Mouse (Mus musculus): ENCODE results near the gene Rnft2.

The Rnft2 gene

DNA sequence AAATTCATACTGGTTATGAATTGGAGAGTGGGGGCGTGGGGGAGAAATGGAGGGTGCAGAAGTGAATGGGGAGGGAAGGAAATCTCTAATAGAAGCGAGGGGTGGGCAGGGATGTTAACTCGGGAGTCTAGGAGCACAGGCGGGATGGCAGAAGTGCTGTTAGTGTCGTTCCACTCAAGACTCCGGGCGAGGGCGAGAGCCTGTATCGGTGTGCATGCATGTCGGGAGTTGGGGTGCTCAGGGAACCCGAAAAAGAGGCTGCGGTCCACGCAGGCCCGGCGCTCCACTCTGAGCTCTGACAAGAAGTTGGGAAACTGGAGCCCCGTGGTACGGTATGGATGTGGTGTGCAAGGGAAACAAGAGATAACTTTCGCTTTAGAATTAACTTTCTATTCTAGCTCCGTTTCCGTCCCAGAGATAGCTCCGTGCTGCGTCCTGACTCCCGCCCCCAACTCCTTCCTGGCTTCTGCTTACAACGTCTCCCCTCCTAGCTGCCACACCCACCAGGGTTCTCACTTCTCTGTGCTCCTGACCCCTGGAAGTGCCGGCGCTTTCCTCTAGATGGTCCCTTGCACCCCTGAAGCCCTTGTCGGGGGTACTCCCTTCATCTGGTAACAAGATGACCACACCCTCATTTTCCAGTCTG is 72.7 kb downstream of the Rnft2 start:
- DNase-seq (ENCODE audit: low spot score): no peak

DNA sequence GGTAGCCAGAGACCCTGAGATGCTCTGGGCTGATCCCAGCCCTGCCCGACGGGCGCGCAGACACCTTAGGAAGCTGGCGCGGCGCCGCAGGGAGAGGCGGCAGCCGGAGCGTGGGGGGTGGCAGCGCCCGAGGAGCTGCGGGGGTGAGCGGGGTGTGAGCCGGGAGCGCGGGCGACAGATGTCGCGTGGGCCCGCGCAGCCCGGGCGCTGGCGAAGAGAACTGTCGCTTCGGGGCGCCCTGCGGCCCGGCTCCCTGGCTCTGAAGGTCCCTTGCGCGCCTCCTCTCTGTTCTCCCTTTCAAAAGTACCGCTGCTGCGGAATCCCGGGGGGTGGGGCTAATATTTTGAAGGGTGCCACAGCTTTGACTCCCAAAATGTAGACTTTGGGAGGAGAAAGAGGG is 73.3 kb downstream of the Rnft2 start:
- DNase-seq (ENCODE audit: low spot score): no peak

DNA sequence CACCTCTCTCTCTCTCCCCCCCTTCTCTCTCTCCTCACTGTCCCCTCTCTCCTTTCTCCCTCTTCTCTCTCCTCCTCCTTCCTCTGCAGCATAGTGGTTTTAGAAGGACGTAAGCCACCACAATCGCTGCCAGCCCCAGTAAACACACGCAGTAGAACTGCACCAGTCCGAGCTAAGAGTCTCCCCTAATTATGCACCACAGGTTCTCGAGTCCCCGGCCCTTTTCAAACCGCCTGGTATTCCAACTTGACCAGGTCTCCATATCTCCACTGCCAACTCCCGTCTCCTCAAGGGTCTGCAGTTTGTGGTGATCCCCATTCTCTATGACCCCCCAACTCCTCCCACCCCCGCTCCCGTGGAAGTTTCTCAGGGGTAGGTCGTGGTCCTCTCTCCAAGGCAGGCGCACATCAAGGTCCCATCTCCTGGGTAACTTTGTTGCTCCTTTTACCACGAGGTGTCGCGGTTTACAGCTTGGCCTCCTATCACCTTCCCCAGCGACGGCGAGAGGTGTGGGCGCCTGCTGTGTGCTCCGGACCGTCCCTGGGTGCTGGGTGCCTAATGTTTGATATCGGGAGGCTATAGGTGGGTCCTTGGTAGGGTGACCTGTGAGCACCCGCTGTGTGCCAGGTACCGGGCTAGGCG is 73.9 kb downstream of the Rnft2 start:
- no peak for DNase-seq (ENCODE audit: low spot score)

DNA sequence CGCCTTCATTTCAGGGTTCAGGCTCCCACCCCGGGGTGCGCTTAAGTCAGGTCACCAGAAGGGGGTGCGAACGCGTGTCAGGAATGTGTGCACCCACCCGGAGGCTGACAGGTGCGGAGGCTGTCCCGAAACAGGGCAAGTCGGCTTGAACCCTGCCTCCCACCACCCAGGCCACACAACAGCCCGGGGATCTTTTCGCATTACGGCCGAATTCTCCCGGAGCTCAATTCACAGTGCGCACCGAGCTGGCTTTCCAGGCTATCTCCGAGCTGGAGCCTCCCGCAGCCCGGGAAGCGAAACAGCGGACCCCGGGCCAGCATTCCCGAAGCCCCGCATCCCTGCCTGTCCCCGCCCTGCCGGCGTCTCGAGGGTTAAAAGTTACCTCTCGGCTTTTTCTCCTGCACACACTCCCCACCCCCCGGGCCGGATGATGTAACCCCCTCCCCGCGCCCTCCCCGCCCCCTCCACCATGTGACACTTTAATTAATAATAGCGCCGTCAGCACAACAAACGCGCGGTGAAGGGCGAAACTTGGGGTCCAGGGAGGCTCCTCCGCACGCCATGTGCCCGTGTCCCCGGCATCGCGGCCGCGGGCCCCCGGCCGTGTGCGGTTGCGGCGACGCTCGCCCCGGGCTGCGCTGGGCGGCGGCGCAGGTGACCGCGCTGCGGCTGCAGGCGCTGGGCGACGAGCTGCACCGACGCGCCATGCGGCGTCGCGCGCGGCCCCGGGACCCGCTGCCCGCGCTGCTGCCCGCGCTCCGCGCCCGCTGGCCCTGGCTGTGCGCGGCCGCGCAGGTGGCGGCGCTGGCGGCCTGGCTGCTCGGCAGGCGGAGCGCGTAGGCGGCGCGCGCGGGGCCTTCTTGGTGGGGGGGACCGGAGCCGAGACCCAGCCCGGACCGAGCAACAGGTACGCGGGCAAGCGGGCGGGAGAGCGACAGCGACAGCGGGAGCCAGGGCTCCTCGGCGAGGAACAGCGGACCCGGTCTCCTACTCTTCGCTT is 75.4 kb downstream of the Rnft2 start:
- DNase-seq (ENCODE audit: low spot score): no peak

DNA sequence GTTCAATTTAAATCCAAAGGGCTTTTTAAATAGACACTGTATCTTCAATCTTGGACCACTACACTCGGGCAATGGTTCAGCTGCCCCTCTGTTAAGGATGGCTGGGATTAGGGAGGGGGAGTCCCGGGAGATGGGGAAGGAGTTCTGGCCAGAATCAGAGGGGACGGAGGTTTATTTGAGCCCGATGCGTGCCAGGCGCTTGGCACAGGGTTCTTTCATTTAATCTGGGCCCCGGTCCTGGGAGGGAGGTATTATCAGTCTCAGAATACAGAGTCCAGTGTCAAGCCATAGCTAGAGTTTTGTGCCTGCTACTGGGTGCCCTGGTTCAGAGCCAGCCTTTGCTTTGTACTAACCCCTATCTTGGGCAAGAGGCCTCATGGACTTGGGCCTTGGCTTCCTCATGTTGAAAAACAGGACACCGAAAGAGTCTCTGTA is 77.3 kb downstream of the Rnft2 start:
- no peak for DNase-seq (ENCODE audit: low spot score)

DNA sequence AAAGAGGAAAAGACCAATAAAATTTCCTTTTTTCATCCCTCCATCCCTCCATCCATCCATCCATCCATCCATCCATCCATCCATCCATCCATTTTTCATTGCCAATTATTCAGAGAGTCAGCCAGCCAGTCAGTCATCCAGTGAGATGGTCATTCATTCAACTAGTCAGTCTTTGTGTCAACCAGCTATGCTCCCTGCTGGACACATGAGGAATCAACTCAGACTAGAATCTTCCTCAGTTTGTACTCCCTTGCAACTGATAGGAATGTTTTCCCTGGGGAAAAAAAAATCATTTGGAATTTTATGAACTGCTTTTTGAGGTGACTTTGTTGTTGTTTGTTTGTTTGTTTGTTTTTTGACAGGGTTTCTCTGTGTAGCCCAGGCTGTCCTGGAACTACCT is 79.5 kb downstream of the Rnft2 start:
- DNase-seq (ENCODE audit: low spot score): no peak

DNA sequence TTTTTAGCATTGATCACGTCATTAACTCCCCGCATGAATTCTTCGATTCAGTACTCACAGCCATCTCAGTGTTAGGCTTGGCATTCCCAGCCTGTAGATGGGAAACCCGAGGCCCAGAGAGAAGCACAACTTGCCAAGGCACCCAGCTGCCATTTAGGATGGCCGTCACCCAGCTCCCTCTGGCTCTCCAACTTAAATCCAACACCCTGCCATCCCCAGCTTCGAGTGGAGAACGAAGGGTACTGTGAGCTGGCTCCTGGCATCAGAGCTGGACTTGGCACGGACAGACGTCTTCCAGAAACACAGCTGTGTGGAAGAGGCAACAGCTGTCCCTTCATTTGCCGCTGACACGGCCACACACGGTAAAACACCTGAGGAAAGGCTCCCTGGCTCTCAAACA is 80.3 kb downstream of the Rnft2 start, which contains the start of gene Hrk:
Gene Hrk, plus strand, starts transcription at position 68 of the 400 bp plus-strand sequence.
- DNase-seq (ENCODE audit: low spot score): no peak

DNA sequence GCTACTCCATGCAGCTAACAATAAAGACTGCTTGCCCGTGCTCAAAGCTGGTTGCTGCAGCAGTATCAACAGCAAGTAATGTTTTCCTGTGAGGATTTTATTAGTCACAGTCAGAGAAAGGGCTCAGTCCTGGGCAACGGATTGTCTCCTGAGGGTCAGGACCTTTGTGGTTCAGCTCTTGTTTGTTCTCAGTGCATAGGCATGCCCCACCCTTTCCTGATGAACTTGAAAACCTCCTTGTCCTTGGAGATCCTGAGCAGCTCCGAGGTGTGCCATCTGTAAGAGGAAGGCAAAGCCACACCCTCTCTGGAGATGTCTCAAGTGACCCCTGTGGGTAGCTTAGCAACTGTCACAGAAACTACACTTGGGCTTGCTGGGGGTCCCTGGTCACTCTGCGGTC is 84.2 kb downstream of the Rnft2 start:
- no peak for DNase-seq (ENCODE audit: low spot score)

DNA sequence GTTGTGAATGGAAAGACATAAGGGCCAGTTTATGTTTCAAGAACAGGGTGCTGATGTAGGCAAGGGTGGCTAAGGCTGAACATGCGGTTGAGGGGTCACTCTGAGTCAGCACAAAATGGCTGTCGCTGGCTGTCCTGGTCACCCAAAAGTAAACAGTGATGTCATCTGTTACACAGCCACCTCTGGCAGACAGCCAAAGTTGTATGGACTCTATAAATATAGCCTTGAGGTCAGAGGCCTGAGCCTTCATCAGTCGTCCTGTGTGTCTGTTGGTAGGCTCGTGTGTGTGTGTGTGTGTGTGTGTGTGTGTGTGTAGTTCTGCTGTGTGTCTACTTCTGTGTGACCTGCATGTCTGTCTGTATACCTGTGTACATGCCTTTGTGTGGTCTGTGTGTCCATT is 87.9 kb downstream of the Rnft2 start:
- no peak for DNase-seq (ENCODE audit: low spot score)

DNA sequence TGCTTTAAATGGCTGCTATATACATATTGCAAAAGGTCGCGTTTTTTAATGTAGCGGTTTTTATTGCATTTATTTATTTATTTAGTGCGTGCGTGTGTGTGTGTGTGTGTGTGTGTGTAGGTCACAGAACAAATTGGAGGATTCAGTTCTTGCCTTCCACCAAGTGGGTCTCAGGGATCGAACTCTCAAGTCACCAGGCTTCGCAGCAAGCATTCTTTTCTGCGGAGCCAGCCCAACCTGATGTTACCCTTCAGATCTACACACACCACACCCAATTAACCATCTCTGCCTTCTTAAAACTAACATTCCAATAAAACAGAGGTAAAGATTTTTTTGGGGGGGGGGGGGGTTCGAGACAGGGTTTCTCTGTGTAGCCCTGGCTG is 89.4 kb downstream of the Rnft2 start:
- DNase-seq (ENCODE audit: low spot score): no peak

DNA sequence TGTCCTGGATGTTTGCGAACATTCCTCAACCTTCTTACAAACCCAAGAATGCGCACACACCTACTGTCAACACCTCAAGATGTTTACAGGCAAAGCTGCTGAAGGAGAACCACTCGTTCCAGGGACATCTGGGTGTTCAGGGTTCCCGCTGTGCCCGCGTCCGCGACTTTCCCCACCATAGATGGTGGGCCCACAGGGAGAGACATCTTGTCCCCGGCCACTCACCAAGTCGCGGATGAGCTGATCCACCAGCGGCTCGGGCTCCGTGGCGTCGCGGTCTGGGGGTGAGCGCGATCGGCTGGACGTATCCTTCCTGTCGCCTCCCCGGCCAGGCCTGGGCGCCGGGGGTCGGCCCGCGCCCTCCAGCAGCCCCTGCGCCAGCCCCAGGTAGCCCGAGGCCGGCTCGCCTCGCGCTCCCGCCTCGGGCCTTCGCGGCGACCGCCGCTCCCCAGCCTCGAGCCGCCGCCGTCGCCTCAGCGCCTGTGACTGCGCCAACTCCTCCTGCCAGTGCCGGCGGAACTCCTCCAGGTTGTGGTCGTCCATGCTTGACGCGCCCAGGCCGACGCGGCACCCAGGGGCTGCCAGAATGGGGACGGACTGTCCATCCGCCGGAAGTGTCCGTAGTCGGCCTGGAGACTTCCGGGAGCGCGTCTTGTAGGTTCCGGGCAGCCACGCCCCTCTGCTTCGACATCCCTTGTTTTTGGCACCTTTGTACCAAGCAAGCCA is 89.9 kb downstream of the Rnft2 start, which contains the start of gene Fbxw8:
Gene Fbxw8, minus strand, starts transcription at position 626 of the 726 bp plus-strand sequence.
- peak; percentile 87 for DNase-seq (ENCODE audit: low spot score)

DNA sequence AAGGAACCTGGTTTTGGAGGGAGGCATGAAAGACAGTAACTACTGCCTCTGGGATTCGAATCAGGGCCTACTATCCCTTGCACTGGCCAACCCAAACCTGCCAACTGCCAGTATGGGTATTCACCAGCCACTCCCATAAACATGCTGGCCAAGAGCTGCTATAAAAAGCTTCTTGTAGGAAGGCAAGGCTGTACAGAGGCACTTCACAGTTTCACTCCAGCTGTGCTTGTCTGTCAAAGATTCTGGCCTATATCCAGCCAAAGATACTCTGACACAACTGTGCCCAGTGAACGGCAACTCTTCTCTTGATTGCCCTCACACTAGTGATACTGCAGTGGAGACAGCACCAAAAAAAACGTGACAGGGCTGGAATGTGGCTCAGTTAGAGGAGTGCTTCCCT is 95.2 kb downstream of the Rnft2 start:
- no peak for DNase-seq (ENCODE audit: low spot score)

DNA sequence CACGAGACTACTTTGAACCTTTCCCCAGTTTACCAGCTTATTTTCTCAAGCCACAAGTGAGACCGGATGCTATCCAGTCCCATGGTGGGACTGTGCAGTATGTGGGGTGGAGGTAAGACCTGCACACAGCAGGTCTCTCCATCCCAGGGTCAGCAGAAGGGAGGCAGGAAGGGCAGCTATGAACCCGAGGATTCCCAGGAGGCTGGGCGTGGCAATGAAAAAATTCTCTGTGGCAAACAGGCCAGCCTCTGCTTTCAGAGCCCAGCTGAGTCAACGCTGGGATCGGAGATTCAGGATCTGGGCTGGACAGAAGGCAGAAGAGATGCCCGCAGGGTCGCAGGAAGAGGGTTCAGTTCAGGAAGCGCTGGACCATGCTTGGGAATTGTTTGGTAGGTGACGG is 97.7 kb downstream of the Rnft2 start:
- DNase-seq (ENCODE audit: low spot score): no peak

DNA sequence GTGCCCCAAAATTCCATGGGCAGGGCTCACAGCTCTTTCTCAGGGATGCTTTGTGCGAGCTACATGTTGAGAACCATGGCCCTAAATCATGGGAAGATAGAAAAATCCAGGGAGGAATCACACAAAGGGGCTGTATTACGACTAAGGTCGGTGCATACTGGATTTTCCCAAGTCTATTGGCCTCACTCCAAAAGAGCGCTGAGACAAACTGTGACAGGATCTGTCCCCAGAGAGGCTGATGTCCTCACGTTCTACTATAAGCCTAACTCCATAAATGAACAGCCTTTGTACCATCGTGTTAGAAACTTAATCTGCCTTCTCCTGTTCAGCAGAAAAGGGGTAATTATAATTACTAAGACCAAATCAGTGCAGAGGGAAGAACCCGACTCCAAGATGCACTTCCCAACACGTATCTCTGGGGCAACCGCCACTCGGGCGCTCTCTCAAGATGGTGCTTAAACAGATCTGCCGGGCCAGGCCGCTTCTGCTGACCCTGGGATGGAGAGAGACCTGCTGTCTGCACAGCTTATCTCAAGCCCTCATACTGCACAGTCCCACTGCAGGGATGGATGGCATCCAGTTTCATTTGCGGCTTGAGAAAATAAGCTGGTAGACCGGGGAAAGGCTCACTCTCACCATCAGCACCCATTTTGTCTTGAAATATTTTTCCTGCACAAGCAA is 98.8 kb downstream of the Rnft2 start:
- DNase-seq (ENCODE audit: low spot score): no peak

DNA sequence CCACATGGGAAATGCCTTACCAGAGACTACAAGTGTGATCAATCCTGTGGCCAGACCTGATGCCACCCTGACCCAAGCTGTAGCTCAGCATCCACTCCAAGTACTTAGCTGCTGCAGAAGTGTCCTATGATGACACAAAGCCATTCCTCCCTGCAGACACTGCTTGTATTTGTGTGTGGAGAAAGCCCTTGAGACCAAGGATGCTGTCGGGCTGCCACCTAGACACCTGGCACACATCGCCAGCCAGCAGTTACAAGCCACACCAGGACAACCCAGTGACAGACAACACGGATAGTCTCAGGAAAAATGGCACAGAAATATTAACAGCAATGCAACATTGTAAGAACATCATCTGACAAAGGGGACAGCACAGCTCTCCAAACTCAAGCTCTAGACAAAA is 99.5 kb downstream of the Rnft2 start:
- no peak for DNase-seq (ENCODE audit: low spot score)

DNA sequence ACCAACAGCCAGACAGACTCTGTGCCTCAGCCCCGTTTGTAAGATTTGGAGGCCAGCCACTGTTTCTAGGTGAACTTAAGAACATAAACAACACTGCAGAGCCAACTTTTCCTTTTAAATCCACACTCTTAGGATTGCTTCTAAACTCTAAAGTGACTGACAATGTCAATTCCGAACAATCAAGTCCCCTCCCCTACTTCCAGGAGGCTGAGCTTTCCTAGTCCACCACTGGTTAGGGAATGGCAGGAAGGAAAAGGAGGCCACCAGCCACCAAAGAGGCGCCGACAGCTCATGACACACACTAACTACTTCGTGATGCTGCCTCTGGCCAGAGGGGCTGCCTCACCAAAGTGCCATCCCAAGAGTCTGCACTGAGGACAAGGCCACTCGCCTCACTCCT is 100.1 kb downstream of the Rnft2 start:
- DNase-seq (ENCODE audit: low spot score): no peak

DNA sequence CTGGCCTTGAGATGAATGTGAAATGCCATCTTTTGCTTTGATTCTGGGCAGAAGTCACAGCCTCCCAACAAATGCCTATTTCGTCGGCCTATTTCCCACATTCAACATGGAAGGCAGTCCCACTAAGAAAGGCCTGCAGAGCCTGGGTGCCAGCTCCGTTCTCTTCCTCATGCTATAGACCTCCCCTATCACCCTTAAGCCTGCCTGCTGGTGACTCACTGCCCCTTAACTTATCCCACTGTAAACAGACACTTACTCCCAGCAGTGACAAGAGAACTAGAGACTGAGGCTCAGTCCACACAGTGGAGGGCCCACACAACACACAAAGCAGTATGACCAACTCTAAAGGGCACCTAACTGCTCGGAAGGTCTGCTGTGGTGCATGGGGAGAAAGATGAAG is 100.6 kb downstream of the Rnft2 start:
- no peak for DNase-seq (ENCODE audit: low spot score)

DNA sequence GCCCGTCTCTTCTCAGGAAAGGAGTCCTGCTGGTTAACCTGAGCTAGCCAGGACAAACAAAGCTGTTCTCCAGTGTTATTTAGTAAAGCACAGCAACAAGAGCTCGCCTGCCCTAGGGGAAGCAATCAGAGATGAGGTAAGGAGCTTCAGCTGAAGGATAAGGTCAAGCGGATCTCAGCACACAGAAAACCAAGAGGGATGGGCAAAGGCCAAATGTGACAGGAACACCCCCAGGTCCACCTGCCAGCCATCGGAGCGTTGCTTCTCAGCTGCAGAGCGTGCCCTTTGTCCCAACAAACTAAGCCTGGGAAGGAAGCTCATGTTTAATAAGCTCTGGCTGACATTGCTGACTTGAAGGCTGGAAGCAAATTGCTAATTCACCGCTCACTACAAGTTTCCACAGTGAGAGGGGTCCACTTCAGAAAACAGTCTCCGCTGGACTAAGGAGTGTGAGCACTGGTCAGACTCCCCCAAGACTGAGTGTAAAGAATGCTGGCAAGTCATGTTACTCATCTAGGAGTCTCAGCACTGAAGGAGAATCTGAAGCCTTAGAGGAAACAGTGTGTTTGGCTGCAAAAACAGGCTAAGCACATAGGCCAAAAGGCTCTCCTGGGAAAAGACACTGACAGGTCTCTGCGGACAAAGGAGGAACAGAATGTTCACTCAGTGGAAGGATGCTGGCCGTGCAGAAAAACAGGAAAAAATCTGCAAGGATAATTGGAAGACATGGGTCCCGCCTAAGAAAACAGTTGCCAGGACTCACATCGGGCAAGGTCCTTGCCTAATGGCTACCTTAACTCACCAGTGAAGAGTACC is 101.5 kb downstream of the Rnft2 start:
- DNase-seq (ENCODE audit: low spot score): no peak

DNA sequence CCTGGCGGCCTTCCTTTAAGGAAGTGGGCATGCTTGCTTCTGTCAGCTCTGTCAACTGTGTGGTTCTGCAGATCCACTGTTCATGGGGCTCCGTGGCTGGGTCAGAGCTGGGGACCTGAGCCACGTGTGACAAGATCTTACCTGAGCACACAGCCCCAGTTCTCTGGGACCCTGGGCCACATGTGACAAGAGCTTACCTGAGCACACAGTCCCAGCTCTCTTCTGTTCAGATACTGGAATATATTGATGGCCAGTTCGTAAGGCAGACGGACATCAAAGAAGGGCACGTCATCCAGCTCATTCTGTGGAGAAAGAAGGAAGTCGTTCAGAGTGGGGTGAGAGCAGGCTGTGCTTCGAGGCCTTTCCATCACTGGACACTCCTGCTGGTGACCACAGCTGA is 102.4 kb downstream of the Rnft2 start:
- no peak for DNase-seq (ENCODE audit: low spot score)
